Mouse (Mus musculus): Measurements from ENCODE around the gene Igsf9.
A peak's percentile ranks its signal among the peaks of the same experiment; 100 is the strongest.

Igsf9 gene

GRCm38 (mm10) chr1:172481540-172482280 is at the start of gene Igsf9:
Igsf9 (plus strand) TSS chr1:172481788.
- DNase-seq (ENCODE audit: low spot score in 2 of 2): peak; percentile 92 to 93

GRCm38 (mm10) chr1:172431836-172432586 is 49.6 kb upstream of the Igsf9 start:
- no peak for DNase-seq (ENCODE audit: low spot score in 2 of 2)

GRCm38 (mm10) chr1:172432587-172432955 is 49.0 kb upstream of the Igsf9 start:
- no peak for DNase-seq (ENCODE audit: low spot score in 2 of 2)

- no peak for DNase-seq (ENCODE audit: low spot score in 2 of 2)
Measured at GRCm38 (mm10) chr1:172433012-172433850, 48.4 kb upstream of the Igsf9 start.

- DNase-seq (ENCODE audit: low spot score in 2 of 2): no peak
Measured at GRCm38 (mm10) chr1:172433851-172434165, 47.8 kb upstream of the Igsf9 start.

GRCm38 (mm10) chr1:172436785-172437184 is 44.8 kb upstream of the Igsf9 start:
- no peak for DNase-seq (ENCODE audit: low spot score in 2 of 2)

GRCm38 (mm10) chr1:172438621-172439020 is 43.0 kb upstream of the Igsf9 start:
- no peak for DNase-seq (ENCODE audit: low spot score in 2 of 2)

GRCm38 (mm10) chr1:172440521-172440920 is 41.1 kb upstream of the Igsf9 start:
- no peak for DNase-seq (ENCODE audit: low spot score in 2 of 2)

GRCm38 (mm10) chr1:172441935-172442445 is 39.6 kb upstream of the Igsf9 start:
- DNase-seq (ENCODE audit: low spot score in 2 of 2): no peak

GRCm38 (mm10) chr1:172450226-172450625 is 31.4 kb upstream of the Igsf9 start:
- no peak for DNase-seq (ENCODE audit: low spot score in 2 of 2)

GRCm38 (mm10) chr1:172450848-172451470 is 30.6 kb upstream of the Igsf9 start:
- no peak for DNase-seq (ENCODE audit: low spot score in 2 of 2)

GRCm38 (mm10) chr1:172452911-172453310 is 28.7 kb upstream of the Igsf9 start:
- no peak for DNase-seq (ENCODE audit: low spot score in 2 of 2)

GRCm38 (mm10) chr1:172453810-172454209 is 27.8 kb upstream of the Igsf9 start:
- no peak for DNase-seq (ENCODE audit: low spot score in 2 of 2)

- no peak for DNase-seq (ENCODE audit: low spot score in 2 of 2)
Measured at GRCm38 (mm10) chr1:172455416-172455815, 26.2 kb upstream of the Igsf9 start.

- DNase-seq (ENCODE audit: low spot score in 2 of 2): no peak
Measured at GRCm38 (mm10) chr1:172456001-172456677, 25.4 kb upstream of the Igsf9 start.

- no peak for DNase-seq (ENCODE audit: low spot score in 2 of 2)
Measured at GRCm38 (mm10) chr1:172457196-172457595, 24.4 kb upstream of the Igsf9 start.

GRCm38 (mm10) chr1:172458041-172458440 is 23.5 kb upstream of the Igsf9 start:
- no peak for DNase-seq (ENCODE audit: low spot score in 2 of 2)

- DNase-seq (ENCODE audit: low spot score in 2 of 2): no peak
Measured at GRCm38 (mm10) chr1:172461602-172462001, 20.0 kb upstream of the Igsf9 start.

- DNase-seq (ENCODE audit: low spot score in 2 of 2): no peak
Measured at GRCm38 (mm10) chr1:172462534-172462933, 19.1 kb upstream of the Igsf9 start.

- DNase-seq (ENCODE audit: low spot score in 2 of 2): no peak
Measured at GRCm38 (mm10) chr1:172463387-172464333, 17.9 kb upstream of the Igsf9 start.
